Mouse (Mus musculus): ENCODE results near the gene Gnai2. TPM values are rescaled to one million over a fixed set of nuclear protein-coding genes. Genes with fewer than 3 reads are reported as not detected.

The Gnai2 gene
- polyA plus RNA-seq, 2 experiments: 124 to 137 TPM

- Histone ChIP-seq H3K4me3 (ENCODE audit: insufficient read depth in 1 of 2, low read depth in 2 of 2, low read length in 2 of 2) (no peak overlapping the region; a peak in 1 of 4 replicates), H3K27me3 (ENCODE audit: control insufficient read depth, insufficient read depth, low read length) (no peaks in the 10 kb centered on the region), H3K4me1 (replicated peaks; ENCODE audit: control insufficient read depth in 2 of 2, insufficient read depth in 2 of 2, low read length in 1 of 2) (peaks cover 23 to 33% of the 10 kb centered on the region in 2 experiments), H3K36me3 (replicated peaks; ENCODE audit: control insufficient read depth, insufficient read depth, low read depth) (no peaks in the 10 kb centered on the region; the same call in 1 of the 2 replicates), H3K9me3 (ENCODE audit: control insufficient read depth, low read length) (no peaks in the 10 kb centered on the region), H3K27ac (peak overlapping the region; percentile 96), H3K4me2 (ENCODE audit: low read depth) (peak overlapping the region; percentile 100), H3K9ac (replicated peaks) (no peak overlapping the region)
- WGBS (ENCODE audit: insufficient replicate concordance): 83% methylated on average over 7 of the region's 7 CpGs
- TF ChIP-seq CTCF (IDR thresholded peaks at IDR 0.05; ENCODE audit: low read depth) (no peak), EP300 (IDR thresholded peaks at IDR 0.05; ENCODE audit: low read depth) (no peak)
- no peak for DNase-seq (ENCODE audit: low read depth in 3 of 3, low spot score in 3 of 3)
- no peak for ATAC-seq (ENCODE audit: insufficient read depth)
These were observed 52.6 kb downstream of the Gnai2 start for GRCm38 (mm10) chr9:107582509-107583062.

- H3K36me3 ChIP-seq (replicated peaks; ENCODE audit: control insufficient read depth, insufficient read depth, low read depth): no peaks in the 10 kb centered on the region; the same call in 1 of the 2 replicates
- peak overlapping the region; percentile 100 for H3K4me2 ChIP-seq (ENCODE audit: low read depth)
- H3K4me1 ChIP-seq (replicated peaks; ENCODE audit: control insufficient read depth in 2 of 2, insufficient read depth in 2 of 2, low read length in 1 of 2): peaks cover 27 to 38% of the 10 kb centered on the region in 2 experiments
- TF ChIP-seq EP300 (IDR thresholded peaks at IDR 0.05; ENCODE audit: low read depth) (no peak), CTCF (IDR thresholded peaks at IDR 0.05; ENCODE audit: low read depth) (no peak)
- H3K9ac ChIP-seq (replicated peaks): peak overlapping the region; percentile 92
- DNase-seq (ENCODE audit: low read depth in 3 of 3, low spot score in 3 of 3) (no peak), ATAC-seq (ENCODE audit: insufficient read depth) (no peak)
- H3K9me3 ChIP-seq (ENCODE audit: control insufficient read depth, low read length): no peaks in the 10 kb centered on the region
- WGBS (ENCODE audit: insufficient replicate concordance): 30% methylated on average over 4 of the region's 4 CpGs
- peak overlapping the region; percentile 72 to 86 for H3K4me3 ChIP-seq (ENCODE audit: insufficient read depth in 1 of 2, low read depth in 2 of 2, low read length in 2 of 2)
- peak overlapping the region; percentile 96 for H3K27ac ChIP-seq
- H3K27me3 ChIP-seq (ENCODE audit: control insufficient read depth, insufficient read depth, low read length): no peaks in the 10 kb centered on the region
These were observed 53.6 kb downstream of the Gnai2 start for GRCm38 (mm10) chr9:107581584-107581983.

GRCm38 (mm10) chr9:107580501-107581317, 54.5 kb downstream of the Gnai2 start, which contains the start of gene Hyal3:
Hyal3 (plus strand) TSS chr9:107580818.
- Histone ChIP-seq H3K36me3 (replicated peaks; ENCODE audit: control insufficient read depth, insufficient read depth, low read depth) (no peaks in the 10 kb centered on the region; the same call in 1 of the 2 replicates), H3K4me1 (replicated peaks; ENCODE audit: control insufficient read depth in 2 of 2, insufficient read depth in 2 of 2, low read length in 1 of 2) (peaks cover 25 to 39% of the 10 kb centered on the region in 2 experiments), H3K9ac (replicated peaks) (peak within 1 kb of the TSS; percentile 92), H3K27ac (peak within 1 kb of the TSS; percentile 96), H3K9me3 (ENCODE audit: control insufficient read depth, low read length) (no peaks in the 10 kb centered on the region), H3K4me3 (ENCODE audit: insufficient read depth in 1 of 2, low read depth in 2 of 2, low read length in 2 of 2) (peak within 1 kb of the TSS; percentile 72 to 86), H3K27me3 (ENCODE audit: control insufficient read depth, insufficient read depth, low read length) (no peaks in the 10 kb centered on the region), H3K4me2 (ENCODE audit: low read depth) (peak within 1 kb of the TSS; percentile 100)
- WGBS (ENCODE audit: insufficient replicate concordance): 1% methylated on average over 32 of the region's 32 CpGs
- ATAC-seq (ENCODE audit: insufficient read depth) (peak; percentile 79), DNase-seq (ENCODE audit: low read depth in 3 of 3, low spot score in 3 of 3) (peak; percentile 82 to 87 (median 84))
- TF ChIP-seq CTCF (IDR thresholded peaks at IDR 0.05; ENCODE audit: low read depth) (no peak), EP300 (IDR thresholded peaks at IDR 0.05; ENCODE audit: low read depth) (peak; percentile 11; the same call in 1 of the 2 replicates)

GRCm38 (mm10) chr9:107579023-107579900, 55.9 kb downstream of the Gnai2 start:
- H3K4me1 ChIP-seq (replicated peaks; ENCODE audit: control insufficient read depth in 2 of 2, insufficient read depth in 2 of 2, low read length in 1 of 2): peaks cover 26 to 39% of the 10 kb centered on the region in 2 experiments
- H3K36me3 ChIP-seq (replicated peaks; ENCODE audit: control insufficient read depth, insufficient read depth, low read depth): no peaks in the 10 kb centered on the region; the same call in 1 of the 2 replicates
- ATAC-seq (ENCODE audit: insufficient read depth): no peak
- H3K27ac ChIP-seq: peak overlapping the region; percentile 96
- H3K9ac ChIP-seq (replicated peaks): no peak overlapping the region
- DNase-seq (ENCODE audit: low read depth in 3 of 3, low spot score in 3 of 3): no peak
- H3K4me3 ChIP-seq (ENCODE audit: insufficient read depth in 1 of 2, low read depth in 2 of 2, low read length in 2 of 2): no peak overlapping the region
- no peak overlapping the region for H3K4me2 ChIP-seq (ENCODE audit: low read depth)
- TF ChIP-seq CTCF (IDR thresholded peaks at IDR 0.05; ENCODE audit: low read depth) (no peak), EP300 (IDR thresholded peaks at IDR 0.05; ENCODE audit: low read depth) (no peak)
- no peaks in the 10 kb centered on the region for H3K27me3 ChIP-seq (ENCODE audit: control insufficient read depth, insufficient read depth, low read length)
- WGBS (ENCODE audit: insufficient replicate concordance): 87% methylated on average over 14 of the region's 14 CpGs
- H3K9me3 ChIP-seq (ENCODE audit: control insufficient read depth, low read length): no peaks in the 10 kb centered on the region
